Mouse (Mus musculus): ENCODE data around the gene Ncam1. TPM values are rescaled to one million over a fixed set of nuclear protein-coding genes. Genes with fewer than 3 reads are reported as not detected.

Ncam1 gene
- polyA plus RNA-seq, 1 experiment from 2014 or later: 132 TPM

- Histone ChIP-seq H3K27me3 (no peaks in the 10 kb centered on the region), H3K4me2 (no peak overlapping the region), H3K27ac (no peak overlapping the region), H3K36me3 (replicated peaks) (no peaks in the 10 kb centered on the region), H3K9ac (no peak overlapping the region), H3K9me3 (no peaks in the 10 kb centered on the region), H3K4me3 (replicated peaks) (no peak overlapping the region), H3K4me1 (peaks cover 31% of the 10 kb centered on the region)
- ATAC-seq (ENCODE audit: low FRiP score): peak; percentile 82; the same call in 1 of the 2 replicates
- WGBS: 33% methylated on average over 4 of the region's 4 CpGs
Measured at GRCm38 (mm10) chr9:49745696-49746095, 53.0 kb downstream of the Ncam1 start.

GRCm38 (mm10) chr9:49744286-49744685, 54.4 kb downstream of the Ncam1 start:
- H3K4me1 ChIP-seq: peaks cover 30% of the 10 kb centered on the region
- H3K27ac ChIP-seq: no peak overlapping the region
- H3K4me3 ChIP-seq (replicated peaks): no peak overlapping the region
- H3K9me3 ChIP-seq: no peaks in the 10 kb centered on the region
- H3K4me2 ChIP-seq: no peak overlapping the region
- no peak overlapping the region for H3K9ac ChIP-seq
- no peak for ATAC-seq (ENCODE audit: low FRiP score)
- H3K27me3 ChIP-seq: no peaks in the 10 kb centered on the region
- no peaks in the 10 kb centered on the region for H3K36me3 ChIP-seq (replicated peaks)
- 48% methylated on average over 2 of the region's 2 CpGs for WGBS

DNA sequence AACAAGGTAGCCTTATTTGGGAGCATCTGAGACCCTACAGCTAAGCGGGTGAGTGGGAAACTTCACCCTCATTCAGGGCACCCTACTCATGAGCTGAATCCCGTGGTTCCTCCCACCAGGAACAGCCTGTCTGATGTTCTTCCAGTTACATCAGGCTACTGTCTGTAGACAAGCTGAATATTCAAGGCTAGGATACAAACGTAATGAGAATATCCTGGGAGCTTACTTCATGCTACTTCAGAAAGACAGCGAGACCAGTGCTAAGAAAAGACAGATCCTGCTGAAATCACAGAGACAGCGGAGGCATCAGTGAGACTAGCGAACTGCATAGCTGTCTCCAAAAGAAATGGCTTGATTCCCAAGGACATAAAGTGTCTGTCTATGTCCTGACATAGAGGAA, 58.8 kb downstream of the Ncam1 start:
- H3K4me3 ChIP-seq (replicated peaks): no peak overlapping the region
- no peaks in the 10 kb centered on the region for H3K27me3 ChIP-seq
- no peak overlapping the region for H3K27ac ChIP-seq
- H3K9ac ChIP-seq: no peak overlapping the region
- ATAC-seq (ENCODE audit: low FRiP score): no peak
- no peaks in the 10 kb centered on the region for H3K36me3 ChIP-seq (replicated peaks)
- 87% methylated on average over 6 of the region's 6 CpGs for WGBS
- H3K4me2 ChIP-seq: no peak overlapping the region
- no peaks in the 10 kb centered on the region for H3K9me3 ChIP-seq
- H3K4me1 ChIP-seq: peaks cover 18% of the 10 kb centered on the region

DNA sequence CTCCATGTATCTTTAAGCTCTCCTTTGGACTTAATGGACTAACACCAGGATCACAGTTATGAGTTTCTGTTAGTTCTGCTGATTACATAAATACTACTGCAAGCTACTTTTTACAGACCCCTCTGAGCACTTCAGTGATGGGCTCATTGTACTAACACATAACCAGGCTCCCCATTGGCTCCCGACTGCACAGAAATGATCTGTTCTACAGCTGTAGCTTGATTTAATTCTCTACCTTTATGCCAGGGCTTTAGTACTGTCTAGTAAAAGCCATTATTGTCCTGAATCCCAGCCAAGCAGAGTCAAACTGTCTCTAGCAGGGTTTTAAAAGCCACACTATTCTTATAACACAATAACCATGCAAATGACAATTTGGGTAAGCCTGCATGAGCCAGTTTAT, 60.2 kb downstream of the Ncam1 start:
- ATAC-seq (ENCODE audit: low FRiP score): no peak
- Histone ChIP-seq H3K27ac (no peak overlapping the region), H3K9ac (no peak overlapping the region), H3K4me2 (no peak overlapping the region), H3K36me3 (replicated peaks) (no peaks in the 10 kb centered on the region), H3K27me3 (no peaks in the 10 kb centered on the region), H3K9me3 (no peaks in the 10 kb centered on the region), H3K4me3 (replicated peaks) (no peak overlapping the region), H3K4me1 (peaks cover 9% of the 10 kb centered on the region; the same call in 1 of the 2 replicates)
- WGBS: 68% methylated on average over 1 of the region's 1 CpGs

- Histone ChIP-seq H3K4me1 (peaks cover 9% of the 10 kb centered on the region; the same call in 1 of the 2 replicates), H3K9me3 (no peaks in the 10 kb centered on the region), H3K4me2 (no peak overlapping the region), H3K27ac (no peak overlapping the region), H3K27me3 (no peaks in the 10 kb centered on the region), H3K4me3 (replicated peaks) (no peak overlapping the region), H3K36me3 (replicated peaks) (no peaks in the 10 kb centered on the region), H3K9ac (no peak overlapping the region)
- ATAC-seq (ENCODE audit: low FRiP score): no peak
- 89% methylated on average over 6 of the region's 6 CpGs for WGBS
Measured at GRCm38 (mm10) chr9:49737166-49737565, 61.6 kb downstream of the Ncam1 start.

GRCm38 (mm10) chr9:49734348-49735007, 64.2 kb downstream of the Ncam1 start:
- H3K4me3 ChIP-seq (replicated peaks): no peak overlapping the region
- 89% methylated on average over 7 of the region's 7 CpGs for WGBS
- no peaks in the 10 kb centered on the region for H3K36me3 ChIP-seq (replicated peaks)
- H3K9me3 ChIP-seq: no peaks in the 10 kb centered on the region
- H3K9ac ChIP-seq: no peak overlapping the region
- H3K27ac ChIP-seq: no peak overlapping the region
- no peak overlapping the region for H3K4me2 ChIP-seq
- no peaks in the 10 kb centered on the region for H3K27me3 ChIP-seq
- ATAC-seq (ENCODE audit: low FRiP score): no peak
- H3K4me1 ChIP-seq: peaks cover 13% of the 10 kb centered on the region

DNA sequence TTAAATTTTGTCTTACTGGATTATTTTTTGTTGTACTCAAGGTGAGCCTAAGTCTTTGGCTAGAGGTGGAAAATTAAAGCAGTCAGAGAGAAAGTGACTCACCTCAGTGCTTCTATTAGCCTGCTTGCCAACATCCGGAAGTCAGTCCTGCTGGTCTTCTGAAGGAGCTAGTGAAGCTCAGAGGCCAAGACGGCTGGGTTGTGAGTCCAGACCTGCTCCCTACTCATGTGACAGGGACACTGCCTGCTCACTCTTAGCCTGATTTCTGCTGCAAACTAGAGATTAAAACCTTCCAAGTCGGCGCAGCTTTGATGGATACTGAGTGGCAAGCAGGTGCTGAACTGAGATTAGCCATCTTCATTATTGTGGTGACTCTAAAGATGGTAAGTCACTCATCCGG, 65.0 kb downstream of the Ncam1 start:
- no peak for ATAC-seq (ENCODE audit: low FRiP score)
- peaks cover 20% of the 10 kb centered on the region for H3K4me1 ChIP-seq
- 85% methylated on average over 5 of the region's 5 CpGs for WGBS
- no peak overlapping the region for H3K4me2 ChIP-seq
- no peak overlapping the region for H3K9ac ChIP-seq
- H3K36me3 ChIP-seq (replicated peaks): no peaks in the 10 kb centered on the region
- no peak overlapping the region for H3K27ac ChIP-seq
- no peaks in the 10 kb centered on the region for H3K27me3 ChIP-seq
- H3K4me3 ChIP-seq (replicated peaks): no peak overlapping the region
- no peaks in the 10 kb centered on the region for H3K9me3 ChIP-seq

GRCm38 (mm10) chr9:49729479-49729878, 69.2 kb downstream of the Ncam1 start:
- Histone ChIP-seq H3K27me3 (no peaks in the 10 kb centered on the region), H3K36me3 (replicated peaks) (no peaks in the 10 kb centered on the region), H3K4me1 (peaks cover 19% of the 10 kb centered on the region), H3K9me3 (no peaks in the 10 kb centered on the region), H3K4me2 (no peak overlapping the region), H3K9ac (no peak overlapping the region), H3K4me3 (replicated peaks) (no peak overlapping the region), H3K27ac (no peak overlapping the region)
- ATAC-seq (ENCODE audit: low FRiP score): no peak
- 42% methylated on average over 3 of the region's 3 CpGs for WGBS

GRCm38 (mm10) chr9:49728211-49728610, 70.5 kb downstream of the Ncam1 start:
- 39% methylated on average over 8 of the region's 8 CpGs for WGBS
- no peak overlapping the region for H3K27ac ChIP-seq
- peak; percentile 64; the same call in 1 of the 2 replicates for ATAC-seq (ENCODE audit: low FRiP score)

DNA sequence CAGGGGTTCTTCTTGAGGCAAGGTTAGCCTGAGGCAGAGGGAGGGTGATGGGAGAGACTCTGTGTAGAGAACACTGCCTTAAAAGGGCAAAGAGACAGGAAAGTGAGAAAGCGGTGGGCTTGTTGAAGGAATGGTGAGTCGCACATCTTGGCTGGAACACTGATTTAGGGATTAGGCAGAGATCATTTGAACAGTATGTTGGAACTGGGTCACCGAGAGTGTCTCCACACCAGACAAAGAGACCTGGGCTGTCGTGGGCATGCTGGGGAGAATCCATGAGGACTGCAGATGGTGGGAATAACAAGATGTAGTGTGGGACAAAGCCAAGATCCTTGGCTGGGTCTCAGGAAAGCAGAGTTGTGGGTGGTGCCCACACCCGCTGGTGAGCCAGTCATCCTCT, 76.0 kb downstream of the Ncam1 start:
- Histone ChIP-seq H3K4me1 (peaks cover 5% of the 10 kb centered on the region), H3K4me2 (no peak overlapping the region), H3K4me3 (replicated peaks) (no peak overlapping the region), H3K9me3 (no peaks in the 10 kb centered on the region), H3K27me3 (no peaks in the 10 kb centered on the region), H3K36me3 (replicated peaks) (no peaks in the 10 kb centered on the region), H3K27ac (no peak overlapping the region), H3K9ac (no peak overlapping the region)
- WGBS: 94% methylated on average over 5 of the region's 5 CpGs
- ATAC-seq (ENCODE audit: low FRiP score): no peak

More at GRCm38 (mm10) chr9:49728211-49728610, 70.5 kb downstream of the Ncam1 start:
- no peak overlapping the region for H3K4me3 ChIP-seq (replicated peaks)
- no peaks in the 10 kb centered on the region for H3K9me3 ChIP-seq
- no peaks in the 10 kb centered on the region for H3K36me3 ChIP-seq (replicated peaks)
- H3K4me1 ChIP-seq: peaks cover 19% of the 10 kb centered on the region
- H3K9ac ChIP-seq: no peak overlapping the region
- no peak overlapping the region for H3K4me2 ChIP-seq
- no peaks in the 10 kb centered on the region for H3K27me3 ChIP-seq

- Histone ChIP-seq H3K36me3 (replicated peaks) (no peaks in the 10 kb centered on the region), H3K4me1 (peaks cover 5% of the 10 kb centered on the region; the same call in 1 of the 2 replicates), H3K4me3 (replicated peaks) (no peak overlapping the region), H3K9me3 (no peaks in the 10 kb centered on the region), H3K9ac (no peak overlapping the region), H3K27me3 (no peaks in the 10 kb centered on the region), H3K4me2 (no peak overlapping the region), H3K27ac (no peak overlapping the region)
- ATAC-seq (ENCODE audit: low FRiP score): no peak
Measured at GRCm38 (mm10) chr9:49715121-49715520, 83.6 kb downstream of the Ncam1 start.

DNA sequence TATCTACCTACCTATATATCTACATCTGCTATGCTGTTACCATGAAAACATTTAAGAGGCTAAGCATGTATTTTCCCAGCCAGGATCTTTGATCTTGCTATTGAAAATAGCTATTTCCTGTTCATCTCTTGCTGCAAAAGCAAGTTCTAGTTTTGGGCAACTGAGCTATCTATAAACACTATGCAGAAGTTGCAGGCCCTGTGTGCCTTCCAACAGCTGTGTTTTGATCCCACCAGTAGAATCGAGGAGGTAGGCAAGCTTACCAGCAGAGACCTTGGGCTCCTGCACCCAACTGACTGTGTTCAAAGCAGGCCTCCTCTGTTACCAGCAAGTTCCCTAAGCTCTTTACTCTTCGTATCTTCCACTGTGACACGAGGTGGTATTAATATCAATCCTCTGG, 84.6 kb downstream of the Ncam1 start:
- H3K4me3 ChIP-seq (replicated peaks): no peak overlapping the region
- no peaks in the 10 kb centered on the region for H3K27me3 ChIP-seq
- 73% methylated on average over 3 of the region's 3 CpGs for WGBS
- ATAC-seq (ENCODE audit: low FRiP score): no peak
- H3K4me1 ChIP-seq: peaks cover 5% of the 10 kb centered on the region; the same call in 1 of the 2 replicates
- H3K4me2 ChIP-seq: no peak overlapping the region
- no peak overlapping the region for H3K9ac ChIP-seq
- no peaks in the 10 kb centered on the region for H3K9me3 ChIP-seq
- no peak overlapping the region for H3K27ac ChIP-seq
- no peaks in the 10 kb centered on the region for H3K36me3 ChIP-seq (replicated peaks)

GRCm38 (mm10) chr9:49707646-49708045, 91.1 kb downstream of the Ncam1 start:
- Histone ChIP-seq H3K4me3 (replicated peaks) (no peak overlapping the region), H3K9ac (no peak overlapping the region), H3K27me3 (no peaks in the 10 kb centered on the region), H3K27ac (no peak overlapping the region), H3K4me1 (peaks cover 8% of the 10 kb centered on the region), H3K36me3 (replicated peaks) (no peaks in the 10 kb centered on the region), H3K4me2 (no peak overlapping the region), H3K9me3 (no peaks in the 10 kb centered on the region)
- no peak for ATAC-seq (ENCODE audit: low FRiP score)

Measured in forebrain, embryonic 12.5 days (tissue).